Mouse (Mus musculus) MEL-GATA-1-ER (cell line): ENCODE results near the gene Sap30l.
"Not testable (repeated sequence)": the region's sequence is repeated elsewhere in the genome, so short reads cannot be mapped to it uniquely, and the experiment has no call there.

Experiments used
- DNase-seq: peaks from one replicate; pipeline ENCODE4 v3.0.0-alpha.2; 2012; ENCODE audit warnings: low read depth; ENCODE audit errors: extremely low read depth

Sap30l gene

DNA sequence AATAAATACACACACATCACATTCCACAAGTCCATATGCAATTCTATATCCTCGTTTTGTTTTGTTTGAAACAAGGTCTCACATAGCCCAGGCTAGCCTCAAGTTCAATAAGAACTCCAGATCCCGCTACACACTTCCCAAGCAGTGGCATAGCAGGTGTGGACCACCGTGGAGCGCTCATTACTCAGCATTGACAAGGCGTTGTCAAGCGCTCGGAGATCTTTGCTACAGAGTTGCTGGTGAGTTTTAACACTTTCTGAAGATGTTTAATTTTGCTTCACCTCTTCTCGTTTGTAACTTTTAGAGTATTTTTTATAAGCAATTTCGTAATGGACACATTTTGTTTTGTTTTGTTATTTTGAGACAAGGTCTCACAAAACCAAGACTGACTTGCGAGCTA, 2.0 kb upstream of the Sap30l start:
- no peak for DNase-seq

DNA sequence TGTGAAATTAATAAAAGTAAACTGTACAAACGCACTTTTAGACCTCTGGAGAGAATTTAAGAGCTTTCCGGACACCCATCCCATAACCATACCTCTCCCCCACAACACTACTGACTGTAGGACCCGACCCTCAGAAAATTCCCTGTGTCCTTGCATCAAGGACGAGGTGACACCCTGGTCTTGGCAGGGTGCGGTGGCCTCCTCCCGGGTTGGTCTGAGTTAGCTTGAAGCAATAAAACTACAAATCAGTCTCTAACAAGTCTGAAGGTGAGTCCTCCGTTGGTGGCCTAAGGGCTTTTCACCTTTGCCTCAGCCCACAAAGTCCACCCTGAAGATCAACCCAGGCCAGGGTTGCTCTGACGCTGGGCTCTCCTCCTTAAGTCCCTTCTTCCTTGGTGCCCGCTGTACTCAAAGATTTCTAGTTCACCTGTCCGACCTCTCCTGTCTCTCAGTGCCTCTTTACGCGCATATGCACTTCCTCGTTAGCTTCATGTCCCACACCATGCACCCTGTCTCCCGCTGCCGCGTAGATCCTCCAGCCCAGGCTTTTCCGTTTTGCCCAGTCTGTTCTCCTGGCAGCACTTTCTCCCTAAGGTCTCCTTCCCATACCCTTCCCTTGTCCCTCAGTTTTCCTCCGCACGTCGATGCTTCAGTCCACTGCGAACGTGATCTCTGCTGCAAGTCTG, 1.0 kb upstream of the Sap30l start:
- DNase-seq: no peak

DNA sequence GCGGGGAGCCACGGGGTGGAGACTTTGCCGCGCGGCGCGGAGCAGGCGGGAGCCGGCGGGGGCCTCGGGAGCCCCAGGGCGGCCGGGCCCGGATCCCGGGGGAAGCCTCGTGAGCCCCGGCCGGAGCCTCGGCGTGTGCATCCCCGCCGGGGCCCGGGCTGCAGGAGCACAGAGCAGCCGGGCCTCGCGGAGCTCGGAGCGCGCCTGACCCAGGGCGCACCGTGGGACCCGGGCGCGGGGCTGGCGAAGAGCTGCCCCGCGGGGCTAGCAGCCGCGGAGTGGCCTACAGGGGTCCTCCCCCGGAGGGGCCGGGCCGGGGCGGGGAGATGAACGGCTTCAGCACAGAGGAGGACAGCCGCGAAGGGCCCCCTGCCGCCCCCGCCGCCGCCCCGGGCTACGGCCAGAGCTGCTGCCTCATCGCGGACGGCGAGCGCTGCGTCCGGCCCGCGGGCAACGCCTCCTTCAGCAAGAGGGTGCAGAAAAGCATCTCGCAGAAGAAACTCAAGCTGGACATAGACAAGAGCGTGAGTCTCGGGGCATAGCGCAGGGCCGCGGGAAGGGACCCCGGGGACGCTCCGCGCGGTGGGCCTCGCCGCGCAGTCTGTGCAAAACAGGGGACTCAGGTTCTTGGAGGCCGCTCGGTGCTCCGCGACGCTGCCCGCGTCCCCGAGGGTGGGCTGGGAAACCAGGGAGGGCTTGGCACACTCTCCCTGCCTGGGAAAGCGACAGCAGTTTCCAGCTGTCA, 501 bp downstream of the Sap30l start:
- no peak for DNase-seq

DNA sequence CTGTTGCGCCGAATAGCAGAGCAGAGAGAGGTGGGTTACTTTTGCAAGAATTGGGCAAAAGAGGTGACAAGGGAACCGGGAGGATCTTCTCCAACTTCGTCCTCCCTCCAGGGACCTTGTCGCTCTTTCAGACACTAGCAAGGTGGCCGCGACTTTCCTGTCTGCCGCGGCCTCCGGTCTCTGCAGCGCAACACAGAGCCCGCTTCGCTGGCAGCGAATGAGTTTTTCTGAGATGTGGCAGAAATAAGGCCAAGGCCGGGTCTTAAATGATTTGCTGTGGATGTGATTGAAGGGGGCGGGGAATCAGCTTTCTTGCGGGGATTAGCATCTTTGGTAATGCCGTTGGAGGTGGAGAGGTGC, 1.1 kb downstream of the Sap30l start:
- no peak for DNase-seq

DNA sequence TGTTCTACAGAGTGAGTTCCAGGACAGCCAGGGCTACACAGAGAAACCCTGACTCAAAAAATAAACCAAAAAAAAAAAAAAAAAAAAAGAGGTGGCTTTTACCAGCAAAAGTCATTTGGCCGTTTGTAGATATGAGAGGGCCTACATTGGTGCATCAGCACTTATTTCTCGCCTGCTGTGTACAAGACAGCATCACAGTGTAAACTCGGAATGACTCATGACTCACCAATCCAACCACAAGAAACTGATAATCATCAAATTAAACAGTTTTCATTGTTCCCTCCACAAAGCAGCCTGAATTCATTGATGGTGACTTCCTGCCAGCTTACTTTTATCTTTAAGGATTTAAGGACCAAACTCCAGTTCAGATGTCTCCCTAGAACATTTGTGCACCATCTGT, 3.6 kb downstream of the Sap30l start:
- no peak for DNase-seq

DNA sequence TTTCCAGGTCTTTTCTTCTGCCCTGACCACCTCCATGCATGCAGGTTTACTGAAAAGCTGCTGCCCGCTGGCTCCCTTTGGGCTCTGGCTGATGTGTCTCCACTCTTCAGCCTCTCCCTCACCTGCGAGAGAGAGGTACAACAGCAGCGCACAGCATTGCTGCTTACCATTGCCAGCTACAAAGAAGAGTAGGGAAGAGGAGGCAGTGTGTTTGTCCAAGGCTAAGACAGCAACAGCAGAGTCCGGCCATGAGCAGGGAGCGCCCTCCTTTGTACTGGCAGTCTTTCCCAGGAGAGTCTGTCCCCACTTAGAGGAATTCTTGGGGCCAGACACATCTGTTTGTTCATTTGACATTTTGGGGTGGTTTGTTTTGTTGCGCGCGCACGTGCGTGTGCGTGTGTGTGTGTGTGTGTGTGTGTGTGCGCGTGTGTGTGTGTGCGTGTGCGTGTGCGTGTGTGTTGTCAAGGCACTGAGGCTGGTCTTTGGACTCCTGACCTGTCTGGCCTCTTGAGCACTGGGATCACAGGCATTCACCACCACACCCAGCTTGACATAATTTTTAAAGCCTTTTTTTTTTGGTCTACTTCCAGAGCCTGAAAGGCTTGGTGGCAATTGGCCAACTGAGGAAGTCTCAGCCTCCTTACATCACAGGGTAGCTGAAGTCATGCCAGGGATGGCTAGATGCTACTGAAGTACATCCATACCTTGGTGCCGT, 7.7 kb downstream of the Sap30l start:
- DNase-seq: no peak

DNA sequence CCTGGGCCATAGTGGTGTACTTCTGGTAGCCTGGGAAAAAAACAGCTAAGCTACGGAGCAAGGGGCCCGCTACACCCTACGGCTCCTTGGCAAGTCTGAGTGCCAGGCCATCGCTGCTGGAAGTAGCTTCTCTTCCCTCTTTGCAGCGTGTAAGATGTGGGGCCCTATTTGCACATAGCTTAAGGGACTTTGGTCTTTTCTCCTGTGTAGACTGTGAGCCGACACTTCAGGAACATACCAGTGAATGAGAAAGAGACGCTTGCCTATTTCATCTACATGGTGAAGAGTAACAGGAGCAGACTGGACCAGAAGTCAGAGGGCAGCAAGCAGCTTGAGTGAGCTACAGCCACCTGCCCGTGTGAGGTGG, 8.3 kb downstream of the Sap30l start:
- DNase-seq: no peak

DNA sequence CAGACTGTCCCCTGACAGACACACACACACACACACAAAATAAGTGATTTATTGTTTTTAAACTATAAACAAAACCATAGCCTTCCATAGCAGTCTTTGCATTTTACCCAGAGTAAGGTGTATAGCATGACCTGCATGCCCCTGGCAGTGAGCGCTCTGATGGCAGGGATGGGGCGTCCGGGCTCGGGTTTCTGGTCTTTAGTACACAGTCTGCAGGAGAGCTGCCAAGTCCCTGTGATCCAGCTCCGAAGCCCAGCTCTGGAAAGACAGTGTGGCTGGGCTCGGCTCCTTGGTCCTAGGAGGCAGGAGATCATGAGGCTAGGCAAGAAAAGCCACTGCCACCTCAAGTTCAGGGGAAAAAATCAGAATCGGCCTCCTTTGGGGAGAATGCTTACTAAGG, 9.6 kb downstream of the Sap30l start:
- no peak for DNase-seq

DNA sequence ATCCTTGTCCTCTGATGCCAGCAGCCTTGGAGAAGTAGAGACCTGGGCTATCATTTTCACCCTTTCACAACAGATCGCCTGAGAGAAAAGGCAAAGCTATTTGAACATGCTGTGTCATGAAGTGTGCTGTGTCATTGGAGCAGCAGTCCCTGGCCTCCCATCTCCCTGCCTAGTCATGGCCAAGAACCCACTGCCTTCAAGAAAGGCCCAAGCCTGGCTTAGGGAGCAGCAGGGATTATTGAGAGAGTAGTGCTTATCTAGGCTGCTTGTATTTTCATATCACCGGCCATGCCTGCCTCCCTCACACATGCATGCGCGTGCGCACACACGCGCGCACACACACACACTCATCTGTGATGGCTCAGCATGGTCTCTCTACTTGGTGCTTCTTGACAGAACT, 10.8 kb downstream of the Sap30l start:
- DNase-seq: no peak

DNA sequence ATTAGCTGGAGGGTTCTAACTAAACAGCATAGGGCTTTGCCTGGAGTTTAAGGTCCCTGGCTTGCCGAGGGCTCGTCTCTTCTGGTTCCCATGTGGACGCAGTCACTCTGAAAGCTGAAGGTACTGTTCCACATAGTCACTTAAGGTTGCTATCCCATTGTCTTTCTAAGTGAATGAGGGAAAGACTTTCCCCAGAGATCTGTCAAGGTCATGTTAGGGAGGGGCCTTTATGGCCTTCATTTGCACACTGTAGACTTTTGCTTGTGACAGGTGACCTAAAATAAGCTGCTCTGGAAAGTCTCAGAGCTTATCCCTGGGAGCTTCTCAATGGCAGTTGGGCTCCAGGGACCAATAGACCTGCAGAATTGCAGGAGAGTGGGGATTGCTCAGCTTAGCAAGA, 12.2 kb downstream of the Sap30l start:
- DNase-seq: no peak

DNA sequence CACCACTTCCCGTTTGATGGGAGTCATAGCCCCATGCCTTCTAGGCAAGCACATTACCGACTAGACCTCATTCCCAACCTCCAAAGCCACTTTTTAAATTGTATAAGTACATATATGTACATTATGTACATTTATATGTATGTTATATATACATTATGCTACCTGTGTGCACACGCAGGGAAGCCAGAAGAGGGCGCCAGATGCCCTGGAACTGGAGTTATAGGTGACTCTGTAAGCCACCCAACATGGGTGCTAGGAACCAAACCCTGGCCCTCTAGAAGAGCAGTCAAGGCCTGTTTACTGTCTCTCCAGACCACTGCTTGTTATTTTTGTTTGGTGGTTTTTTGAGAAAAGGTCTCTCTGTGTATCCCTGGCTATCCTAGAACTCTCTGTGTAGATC, 16.8 kb downstream of the Sap30l start:
- no peak for DNase-seq

DNA sequence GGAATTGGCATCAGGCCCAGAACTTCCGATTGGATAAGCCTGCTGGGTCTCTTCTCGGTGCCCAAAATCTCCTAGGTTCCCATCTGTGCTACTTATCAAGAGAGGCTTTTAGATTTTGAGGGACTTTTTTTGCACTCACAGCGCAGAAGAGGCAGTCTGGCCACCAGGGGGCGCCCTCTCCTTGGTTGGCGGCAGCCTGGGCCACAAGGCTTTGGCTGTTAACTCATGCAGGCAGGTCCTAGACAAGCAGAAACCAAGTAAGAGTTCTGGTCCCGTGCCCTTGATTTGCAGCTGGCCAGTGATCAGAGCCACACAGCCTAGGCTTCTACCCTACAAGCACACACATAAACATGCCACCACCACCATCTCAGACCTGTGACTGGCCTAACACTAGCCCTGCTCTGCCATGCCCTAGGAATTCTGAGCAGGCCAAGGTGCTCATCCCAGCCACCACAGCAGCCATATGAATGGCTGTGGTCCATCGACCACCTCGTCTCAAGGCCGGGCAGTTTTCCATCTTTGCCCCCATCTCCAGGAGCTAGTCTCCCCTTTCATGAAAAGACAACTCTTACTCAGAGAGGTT, 18.7 kb downstream of the Sap30l start:
- peak; percentile 49 for DNase-seq

DNA sequence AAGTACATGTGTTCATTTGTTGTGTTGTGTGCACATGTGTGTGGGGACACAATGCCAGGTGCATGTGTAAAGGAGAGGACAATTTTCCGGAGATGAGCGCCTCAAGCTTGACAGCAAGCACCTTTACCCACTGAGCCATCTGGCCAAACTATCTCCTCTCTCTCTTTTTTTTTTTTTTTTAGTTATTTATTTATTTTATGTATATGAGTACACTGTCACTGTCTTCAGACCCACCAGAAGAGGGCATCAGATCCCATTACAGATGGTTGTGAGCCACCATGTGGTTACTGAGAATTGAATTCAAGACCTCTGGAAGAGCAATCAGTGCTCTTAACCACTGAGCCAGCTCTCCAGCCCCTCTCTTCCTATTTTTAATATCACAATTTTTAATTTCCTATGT, 21.7 kb downstream of the Sap30l start:
- not testable (repeated sequence) for DNase-seq

DNA sequence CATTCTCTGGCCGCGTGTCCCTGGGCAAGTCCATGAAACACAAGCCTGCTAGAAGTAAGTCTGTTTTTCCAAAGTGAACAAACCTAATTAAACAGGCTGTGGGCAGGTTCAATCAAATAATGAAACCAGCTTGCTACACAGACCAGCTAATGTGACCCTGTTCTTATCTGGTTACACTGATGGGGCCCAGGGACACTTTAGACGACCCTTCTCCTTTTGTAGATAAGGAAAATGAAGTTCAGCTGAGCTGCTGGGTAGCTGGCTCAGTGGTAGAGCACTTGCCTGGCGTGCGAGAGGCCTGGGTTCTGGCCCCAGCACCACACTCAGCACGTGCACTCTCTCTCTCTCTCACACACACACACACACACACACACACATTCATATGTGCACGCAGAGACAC, 22.3 kb downstream of the Sap30l start:
- DNase-seq: no peak

DNA sequence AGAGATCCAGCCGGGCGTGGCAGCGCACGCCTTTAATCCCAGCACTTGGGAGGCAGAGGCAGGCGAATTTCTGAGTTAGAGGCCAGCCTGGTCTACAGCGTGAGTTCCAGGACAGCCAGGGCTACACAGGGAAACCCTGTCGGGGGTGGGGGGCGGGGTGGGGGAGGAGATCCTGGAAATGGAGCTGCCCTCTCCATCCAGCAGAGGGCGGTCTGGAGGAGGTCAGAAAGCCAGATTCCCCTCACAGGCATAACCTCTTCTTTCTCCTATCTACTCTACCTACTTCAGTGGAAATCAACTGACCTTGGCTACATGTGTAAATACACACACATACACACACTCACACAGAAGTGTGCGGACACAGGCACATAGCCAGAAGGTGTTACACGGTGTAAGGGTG, 23.8 kb downstream of the Sap30l start:
- not testable (repeated sequence) for DNase-seq

DNA sequence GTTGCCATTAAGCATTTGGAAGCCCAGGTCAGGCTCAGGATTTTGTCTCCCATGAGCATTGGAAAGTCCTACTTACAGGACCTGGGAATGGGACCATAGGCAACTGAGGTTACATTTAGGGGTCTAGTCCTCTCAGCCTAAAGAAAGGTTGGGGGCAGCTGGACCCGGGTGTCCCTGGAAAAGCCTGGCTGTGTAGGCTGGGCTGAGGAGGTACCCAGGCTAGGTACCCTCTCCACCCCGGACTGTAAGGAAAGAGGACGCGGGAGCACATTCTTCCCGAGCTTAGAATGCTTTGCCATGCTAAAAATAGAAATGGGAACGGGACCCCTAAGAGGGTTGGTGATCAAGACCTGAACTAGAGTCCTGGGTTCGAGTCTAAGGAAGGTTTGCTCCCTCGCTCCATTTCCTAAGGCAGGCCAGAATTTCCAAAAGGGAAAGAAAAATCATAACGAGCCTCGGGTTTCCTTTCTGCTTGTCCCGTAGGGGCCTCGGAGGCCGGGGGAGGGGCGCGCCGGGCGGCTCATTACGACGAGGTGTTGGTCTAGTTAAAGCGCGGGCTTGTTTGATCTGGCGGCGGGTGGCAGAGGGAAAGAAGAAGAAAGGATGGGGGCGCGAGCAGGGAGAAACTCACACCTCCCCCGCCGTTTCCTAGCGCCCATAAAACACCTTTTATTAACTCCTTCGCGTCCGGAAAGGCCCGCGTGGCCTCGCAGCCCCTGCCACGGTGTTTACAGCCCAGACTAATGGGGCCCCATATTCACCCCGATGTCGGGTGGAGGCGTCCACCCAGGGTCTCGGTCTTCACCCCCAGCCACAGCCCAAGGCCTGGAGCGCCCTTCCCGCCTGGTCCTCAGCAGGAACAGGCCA, 25.8 kb downstream of the Sap30l start:
- DNase-seq: no peak

DNA sequence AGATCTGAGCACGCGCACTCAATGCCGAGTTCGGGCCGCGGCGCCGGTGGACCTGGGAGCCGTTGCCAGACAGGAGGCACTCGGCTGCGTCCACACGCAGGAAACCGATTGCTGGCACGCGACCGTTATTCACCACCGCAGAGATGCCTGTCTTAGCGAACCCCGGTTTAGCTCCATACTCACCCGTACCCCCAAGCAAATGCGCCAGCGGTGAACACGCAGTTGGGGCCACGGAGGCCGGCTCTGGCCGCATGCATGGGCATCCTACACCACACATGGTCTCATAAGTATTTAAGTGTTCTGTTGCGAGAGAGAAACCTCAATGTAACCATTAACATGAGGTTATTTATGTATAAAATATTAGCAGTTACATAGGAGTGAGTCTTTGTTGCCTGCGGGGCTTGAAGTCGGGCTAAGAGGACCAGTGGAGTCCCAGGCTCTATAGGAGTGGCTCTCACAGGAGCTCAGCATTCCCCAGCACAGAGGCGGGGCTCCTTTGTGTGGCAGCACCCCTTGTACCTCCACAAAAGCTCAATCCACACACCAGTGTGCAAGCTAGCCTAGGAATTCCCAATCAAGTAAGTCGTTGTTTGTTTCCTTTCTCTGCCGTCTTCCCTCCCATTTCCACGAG, 26.6 kb downstream of the Sap30l start:
- no peak for DNase-seq

DNA sequence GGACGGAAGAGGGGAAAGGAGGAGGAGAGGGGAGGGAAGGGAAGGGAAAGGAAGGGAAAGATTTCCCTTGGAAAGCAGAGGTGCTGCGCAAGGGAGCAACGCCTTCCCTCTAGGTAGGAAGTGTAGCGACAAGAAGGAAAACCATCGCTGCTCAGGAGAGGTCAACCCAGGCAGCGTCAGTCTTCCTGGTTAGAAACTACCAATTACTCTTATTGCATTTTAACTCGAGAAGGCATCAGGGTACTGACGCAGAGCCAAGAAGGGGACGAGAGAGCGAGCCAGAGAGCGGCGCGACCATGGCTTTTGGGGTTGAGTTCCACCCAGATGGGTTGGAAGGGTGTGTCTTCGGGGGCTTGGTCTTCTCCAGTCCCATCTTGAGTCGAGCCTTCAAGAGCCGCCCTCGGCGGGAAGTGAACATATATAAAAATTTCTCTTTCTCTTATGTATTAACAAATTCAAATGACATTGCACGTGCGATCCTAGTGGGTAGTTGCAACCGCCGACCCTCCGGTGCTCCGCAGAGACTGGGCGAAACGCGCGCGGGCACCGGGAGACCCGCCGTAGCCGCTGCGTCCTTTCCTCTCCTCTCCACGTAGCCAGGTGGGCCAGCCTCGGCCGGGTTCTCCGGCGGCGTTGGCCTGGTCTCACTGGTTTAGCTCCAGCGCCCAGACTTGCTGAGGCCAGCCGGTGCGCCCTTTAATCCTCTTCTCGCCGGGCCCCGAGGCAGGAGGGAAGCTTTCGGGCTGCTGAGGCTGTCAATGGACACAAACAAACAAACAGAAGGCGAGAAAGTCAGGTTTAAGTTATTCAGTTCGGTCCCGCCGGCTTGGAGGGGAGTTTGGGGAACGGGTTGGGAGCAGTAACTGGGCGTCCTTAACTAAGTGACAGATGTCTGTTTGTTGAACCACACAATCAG, 27.8 kb downstream of the Sap30l start:
- DNase-seq: no peak

DNA sequence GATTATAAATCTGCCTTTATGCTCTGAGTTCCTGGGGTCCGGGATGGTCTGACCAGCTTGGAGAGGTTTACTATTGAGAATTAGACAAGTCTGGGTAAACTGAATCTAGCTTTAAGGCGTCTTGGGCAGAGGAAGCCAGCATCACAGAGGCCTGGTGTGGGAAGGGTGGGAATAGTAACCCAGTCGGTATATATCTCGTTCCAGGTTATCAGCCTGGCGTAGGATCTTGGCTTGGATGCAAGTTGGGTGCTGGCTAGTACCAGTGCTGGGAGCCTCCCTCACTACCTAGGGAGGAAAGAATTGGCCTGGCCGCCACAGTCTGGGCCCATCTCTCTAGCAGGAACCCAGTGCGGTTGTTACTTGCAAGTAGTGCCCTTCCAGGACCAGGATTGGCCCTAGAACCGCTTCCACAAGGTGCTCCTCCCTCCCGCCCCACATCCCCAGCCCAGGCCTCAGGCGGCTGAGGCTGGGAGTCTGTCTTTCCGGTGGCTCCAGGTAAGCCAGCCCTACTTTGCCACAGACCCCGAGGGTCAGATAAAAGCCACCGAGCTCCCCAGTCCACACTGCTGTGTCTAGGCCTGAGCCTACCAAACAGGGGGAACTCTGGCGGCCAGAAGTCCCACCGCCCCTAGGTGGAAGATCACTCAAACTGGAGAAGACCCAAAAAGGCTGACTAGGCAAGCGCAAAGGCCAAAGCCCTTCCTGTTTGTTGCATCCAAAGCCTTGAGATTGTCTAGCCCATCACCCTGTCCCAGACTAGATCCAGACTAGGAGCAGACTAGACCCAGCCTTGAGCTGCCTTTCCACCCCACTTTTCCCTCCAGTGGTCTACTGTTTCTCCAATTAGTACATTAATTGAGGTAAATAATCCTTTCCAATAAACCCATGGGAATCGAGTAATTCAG, 28.7 kb downstream of the Sap30l start:
- DNase-seq: no peak
